Mouse (Mus musculus): ENCODE data around the gene Pax5. TPM values are rescaled to one million over a fixed set of nuclear protein-coding genes. Genes with fewer than 3 reads are reported as not detected.

The Pax5 gene
- polyA plus RNA-seq, 1 experiment from 2014 or later, result 0.99 TPM

- Histone ChIP-seq H3K27me3 (replicated peaks; ENCODE audit: control insufficient read depth, insufficient read depth, low read length) (peaks cover 6% of the 10 kb centered on the region), H3K36me3 (ENCODE audit: control insufficient read depth, insufficient read depth, low read length) (no peaks in the 10 kb centered on the region), H3K4me2 (ENCODE audit: low read length) (peak overlapping the region; percentile 96), H3K9ac (ENCODE audit: low read depth, low read length) (peak overlapping the region; percentile 72), H3K27ac (ENCODE audit: low read depth, low read length) (peak overlapping the region; percentile 29; the same call in 1 of the 2 replicates), H3K4me3 (ENCODE audit: low read length) (peak overlapping the region; percentile 56), H3K4me1 (ENCODE audit: control insufficient read depth, insufficient read depth, low read depth, low read length) (peaks cover 11% of the 10 kb centered on the region), H3K9me3 (ENCODE audit: control insufficient read depth, low read length) (no peaks in the 10 kb centered on the region)
- under 1% methylated on average over 81 of the region's 81 CpGs for WGBS
- peak; percentile 87 for ATAC-seq
These were observed 46.1 kb downstream of the Pax5 start for GRCm38 (mm10) chr4:44664004-44664766.

DNA sequence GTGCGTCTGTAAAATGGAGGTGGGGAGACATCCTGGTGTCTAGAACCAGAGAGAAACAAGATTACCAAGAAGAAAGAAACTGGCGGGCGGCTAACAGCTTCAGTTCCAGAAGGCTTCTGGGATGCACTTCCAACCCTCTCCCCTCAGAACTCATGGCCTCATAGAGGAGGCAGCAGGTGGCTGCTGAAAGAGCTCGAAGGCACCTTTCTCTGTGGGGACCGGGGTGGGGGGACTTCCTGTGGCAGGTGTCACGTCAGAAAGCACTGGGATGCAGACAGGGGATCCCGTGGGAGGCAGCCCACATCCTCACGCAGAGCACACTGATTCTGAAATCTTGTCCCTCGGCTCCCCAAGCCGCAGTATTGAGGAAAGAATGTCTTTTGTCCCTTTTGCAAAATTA, 46.8 kb downstream of the Pax5 start:
- Histone ChIP-seq H3K36me3 (ENCODE audit: control insufficient read depth, insufficient read depth, low read length) (no peaks in the 10 kb centered on the region), H3K27me3 (replicated peaks; ENCODE audit: control insufficient read depth, insufficient read depth, low read length) (peaks cover 6% of the 10 kb centered on the region), H3K27ac (ENCODE audit: low read depth, low read length) (no peak overlapping the region), H3K9me3 (ENCODE audit: control insufficient read depth, low read length) (no peaks in the 10 kb centered on the region), H3K4me2 (ENCODE audit: low read length) (peak overlapping the region; percentile 96), H3K4me3 (ENCODE audit: low read length) (peak overlapping the region; percentile 56), H3K9ac (ENCODE audit: low read depth, low read length) (no peak overlapping the region), H3K4me1 (ENCODE audit: control insufficient read depth, insufficient read depth, low read depth, low read length) (peaks cover 11% of the 10 kb centered on the region)
- WGBS, result 16% methylated on average over 10 of the region's 10 CpGs
- ATAC-seq, result peak; percentile 34

DNA sequence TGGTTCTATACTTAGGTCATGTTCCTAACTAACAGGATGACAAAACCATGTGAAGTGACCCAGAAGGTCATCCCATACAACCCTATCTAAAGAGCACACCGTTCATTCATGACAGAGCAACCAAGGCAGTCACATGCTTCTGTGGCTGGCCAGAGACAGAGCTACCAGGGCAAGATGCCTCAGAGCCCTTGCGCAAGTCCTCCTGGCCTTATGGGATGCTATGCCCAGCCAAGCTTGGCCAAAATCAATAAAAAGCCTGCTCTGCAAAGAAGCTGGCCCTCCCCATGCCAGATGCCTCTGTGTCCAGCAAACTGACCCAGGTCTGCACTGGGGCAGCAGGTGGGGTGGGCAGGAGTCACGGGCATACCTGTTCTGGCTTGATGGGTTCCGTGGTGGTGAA, 65.1 kb downstream of the Pax5 start:
- Histone ChIP-seq H3K9ac (ENCODE audit: low read depth, low read length) (no peak overlapping the region), H3K9me3 (ENCODE audit: control insufficient read depth, low read length) (no peaks in the 10 kb centered on the region), H3K4me2 (ENCODE audit: low read length) (no peak overlapping the region), H3K27me3 (replicated peaks; ENCODE audit: control insufficient read depth, insufficient read depth, low read length) (no peaks in the 10 kb centered on the region), H3K36me3 (ENCODE audit: control insufficient read depth, insufficient read depth, low read length) (no peaks in the 10 kb centered on the region), H3K4me1 (ENCODE audit: control insufficient read depth, insufficient read depth, low read depth, low read length) (no peaks in the 10 kb centered on the region), H3K4me3 (ENCODE audit: low read length) (no peak overlapping the region), H3K27ac (ENCODE audit: low read depth, low read length) (no peak overlapping the region)
- WGBS, result 78% methylated on average over 4 of the region's 4 CpGs
- ATAC-seq, result no peak

GRCm38 (mm10) chr4:44641831-44642587, 68.3 kb downstream of the Pax5 start:
- Histone ChIP-seq H3K9me3 (ENCODE audit: control insufficient read depth, low read length) (no peaks in the 10 kb centered on the region), H3K36me3 (ENCODE audit: control insufficient read depth, insufficient read depth, low read length) (no peaks in the 10 kb centered on the region), H3K27ac (ENCODE audit: low read depth, low read length) (no peak overlapping the region), H3K9ac (ENCODE audit: low read depth, low read length) (no peak overlapping the region), H3K27me3 (replicated peaks; ENCODE audit: control insufficient read depth, insufficient read depth, low read length) (no peaks in the 10 kb centered on the region), H3K4me2 (ENCODE audit: low read length) (no peak overlapping the region), H3K4me3 (ENCODE audit: low read length) (no peak overlapping the region), H3K4me1 (ENCODE audit: control insufficient read depth, insufficient read depth, low read depth, low read length) (no peaks in the 10 kb centered on the region)
- WGBS, result 33% methylated on average over 12 of the region's 12 CpGs
- peak; percentile 45; the same call in 1 of the 2 replicates for ATAC-seq

GRCm38 (mm10) chr4:44635618-44636017, 74.7 kb downstream of the Pax5 start:
- Histone ChIP-seq H3K27ac (ENCODE audit: low read depth, low read length) (no peak overlapping the region), H3K9ac (ENCODE audit: low read depth, low read length) (no peak overlapping the region), H3K4me3 (ENCODE audit: low read length) (no peak overlapping the region), H3K4me2 (ENCODE audit: low read length) (no peak overlapping the region), H3K9me3 (ENCODE audit: control insufficient read depth, low read length) (no peaks in the 10 kb centered on the region), H3K4me1 (ENCODE audit: control insufficient read depth, insufficient read depth, low read depth, low read length) (0 out of 2 replicates have a peak, but pooled peaks cover 2% of the 10 kb centered on the region), H3K36me3 (ENCODE audit: control insufficient read depth, insufficient read depth, low read length) (no peaks in the 10 kb centered on the region), H3K27me3 (replicated peaks; ENCODE audit: control insufficient read depth, insufficient read depth, low read length) (no peaks in the 10 kb centered on the region)
- WGBS, result 88% methylated on average over 3 of the region's 3 CpGs
- no peak for ATAC-seq

DNA sequence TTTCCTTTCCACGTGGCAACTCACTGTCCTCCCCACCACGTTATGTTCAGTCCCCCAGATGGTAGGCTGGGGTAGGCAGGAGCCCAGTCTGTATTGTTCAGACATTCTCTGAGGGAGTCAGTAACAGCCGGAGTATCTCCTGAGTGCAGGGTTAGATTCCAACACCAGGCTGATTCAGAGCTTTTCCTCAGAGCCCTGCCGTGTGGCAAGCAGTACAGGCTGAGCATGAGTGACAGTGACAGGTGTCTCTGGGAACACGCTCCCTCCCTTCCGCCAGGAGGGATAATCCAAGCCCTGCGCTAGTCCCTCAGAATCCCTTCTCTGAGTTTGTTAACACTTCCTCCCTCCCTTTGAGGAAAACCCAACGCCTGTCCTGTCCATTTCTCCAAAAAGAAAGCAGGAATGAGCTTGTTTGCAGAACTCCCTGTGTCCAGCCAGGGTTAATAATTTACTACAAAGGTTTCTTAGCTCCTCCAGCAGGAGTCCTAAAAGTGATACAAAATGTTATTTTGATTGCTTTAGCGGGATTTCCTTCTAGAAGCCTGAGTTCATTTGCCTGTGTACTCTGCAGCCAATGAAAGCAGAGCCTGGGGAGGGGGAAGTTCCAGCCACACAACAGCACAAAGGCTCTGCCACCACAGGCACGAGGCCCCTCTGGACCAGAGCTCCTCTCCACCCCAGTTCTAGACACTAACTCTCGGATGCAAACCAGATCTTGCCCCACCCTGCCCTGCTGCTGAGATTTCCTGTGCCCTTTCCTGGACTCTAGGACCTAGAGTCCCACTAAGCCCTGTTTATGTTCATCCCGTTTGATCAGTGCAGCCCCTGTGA, 76.4 kb downstream of the Pax5 start:
- H3K9me3 ChIP-seq (ENCODE audit: control insufficient read depth, low read length), result no peaks in the 10 kb centered on the region
- H3K36me3 ChIP-seq (ENCODE audit: control insufficient read depth, insufficient read depth, low read length), result no peaks in the 10 kb centered on the region
- H3K4me2 ChIP-seq (ENCODE audit: low read length), result no peak overlapping the region
- H3K27ac ChIP-seq (ENCODE audit: low read depth, low read length), result no peak overlapping the region
- H3K27me3 ChIP-seq (replicated peaks; ENCODE audit: control insufficient read depth, insufficient read depth, low read length), result no peaks in the 10 kb centered on the region
- H3K9ac ChIP-seq (ENCODE audit: low read depth, low read length), result no peak overlapping the region
- 26% methylated on average over 12 of the region's 12 CpGs for WGBS
- H3K4me1 ChIP-seq (ENCODE audit: control insufficient read depth, insufficient read depth, low read depth, low read length), result 0 out of 2 replicates have a peak, but pooled peaks cover 2% of the 10 kb centered on the region
- H3K4me3 ChIP-seq (ENCODE audit: low read length), result no peak overlapping the region
- ATAC-seq, result peak; percentile 48; the same call in 1 of the 2 replicates

- 78% methylated on average over 6 of the region's 6 CpGs for WGBS
- no peaks in the 10 kb centered on the region for H3K9me3 ChIP-seq (ENCODE audit: control insufficient read depth, low read length)
- H3K4me3 ChIP-seq (ENCODE audit: low read length), result no peak overlapping the region
- H3K27me3 ChIP-seq (replicated peaks; ENCODE audit: control insufficient read depth, insufficient read depth, low read length), result no peaks in the 10 kb centered on the region
- H3K36me3 ChIP-seq (ENCODE audit: control insufficient read depth, insufficient read depth, low read length), result no peaks in the 10 kb centered on the region
- 0 out of 2 replicates have a peak, but pooled peaks cover 2% of the 10 kb centered on the region for H3K4me1 ChIP-seq (ENCODE audit: control insufficient read depth, insufficient read depth, low read depth, low read length)
- no peak overlapping the region for H3K27ac ChIP-seq (ENCODE audit: low read depth, low read length)
- no peak overlapping the region for H3K4me2 ChIP-seq (ENCODE audit: low read length)
- H3K9ac ChIP-seq (ENCODE audit: low read depth, low read length), result no peak overlapping the region
- no peak for ATAC-seq
These were observed 80.2 kb downstream of the Pax5 start for GRCm38 (mm10) chr4:44630059-44630458.

DNA sequence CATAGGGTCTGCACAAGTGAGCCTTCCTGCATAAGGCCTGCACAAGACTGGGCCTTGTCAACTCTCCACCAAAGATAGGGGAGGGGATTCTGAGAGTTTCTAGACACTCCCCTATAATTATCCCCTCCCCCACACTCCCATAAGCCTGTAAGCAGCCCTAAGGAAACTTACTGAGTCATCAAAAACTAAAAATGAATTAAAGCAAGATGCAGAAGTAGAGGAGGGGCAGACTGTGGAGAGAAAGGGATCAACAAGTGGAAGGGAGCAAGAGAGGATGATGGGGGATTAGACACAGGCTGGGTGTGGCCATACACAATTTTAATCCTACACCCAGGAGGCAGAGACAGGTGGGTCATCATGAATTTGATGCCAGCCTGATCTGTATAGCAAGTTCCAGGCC, 82.4 kb downstream of the Pax5 start:
- Histone ChIP-seq H3K4me3 (ENCODE audit: low read length) (no peak overlapping the region), H3K4me2 (ENCODE audit: low read length) (no peak overlapping the region), H3K9ac (ENCODE audit: low read depth, low read length) (no peak overlapping the region), H3K27ac (ENCODE audit: low read depth, low read length) (no peak overlapping the region), H3K9me3 (ENCODE audit: control insufficient read depth, low read length) (no peaks in the 10 kb centered on the region), H3K36me3 (ENCODE audit: control insufficient read depth, insufficient read depth, low read length) (no peaks in the 10 kb centered on the region), H3K4me1 (ENCODE audit: control insufficient read depth, insufficient read depth, low read depth, low read length) (no peaks in the 10 kb centered on the region), H3K27me3 (replicated peaks; ENCODE audit: control insufficient read depth, insufficient read depth, low read length) (no peaks in the 10 kb centered on the region)
- ATAC-seq, result no peak

- H3K9ac ChIP-seq (ENCODE audit: low read depth, low read length), result no peak overlapping the region
- H3K27ac ChIP-seq (ENCODE audit: low read depth, low read length), result no peak overlapping the region
- H3K4me3 ChIP-seq (ENCODE audit: low read length), result no peak overlapping the region
- H3K36me3 ChIP-seq (ENCODE audit: control insufficient read depth, insufficient read depth, low read length), result no peaks in the 10 kb centered on the region
- H3K9me3 ChIP-seq (ENCODE audit: control insufficient read depth, low read length), result no peaks in the 10 kb centered on the region
- ATAC-seq, result no peak
- WGBS, result 84% methylated on average over 6 of the region's 6 CpGs
- no peaks in the 10 kb centered on the region for H3K4me1 ChIP-seq (ENCODE audit: control insufficient read depth, insufficient read depth, low read depth, low read length)
- no peak overlapping the region for H3K4me2 ChIP-seq (ENCODE audit: low read length)
- no peaks in the 10 kb centered on the region for H3K27me3 ChIP-seq (replicated peaks; ENCODE audit: control insufficient read depth, insufficient read depth, low read length)
These were observed 85.2 kb downstream of the Pax5 start for GRCm38 (mm10) chr4:44625108-44625424.

Measured in hindbrain, embryonic 16.5 days (tissue).